Mouse (Mus musculus) heart, embryonic 15.5 days (tissue): Measurements from ENCODE around the gene H2al1i. TPM values are rescaled to one million over a fixed set of nuclear protein-coding genes. Genes with fewer than 3 reads are reported as not detected.
"Not testable (repeated sequence)": the region's sequence is repeated elsewhere in the genome, so short reads cannot be mapped to it uniquely, and the experiment has no call there.

Source experiments
- ATAC-seq: fragments of 200-750 bp; cut with Nextera tagmentation; replicated peaks from 2 replicates; pipeline ENCODE4 v1.8.0; 2017; ENCODE audit warnings: low read depth, moderate TSS enrichment; ENCODE audit not compliant: insufficient number of reproducible peaks, insufficient read depth, low FRiP score
- H3K27ac ChIP-seq: fragments of 300-500 bp; sonication (generic); 2 replicates; pipeline ENCODE4 v1.5.1; 2015; ENCODE audit warnings: mild to moderate bottlenecking, inconsistent platforms
- H3K27me3 ChIP-seq: fragments of 300-500 bp; sonication (generic); 2 replicates; pipeline ENCODE4 v1.6.1; 2015; ENCODE audit warnings: inconsistent platforms
- H3K36me3 ChIP-seq: fragments of 300-500 bp; sonication (generic); 2 replicates; pipeline ENCODE4 v1.6.1; 2015; ENCODE audit warnings: mild to moderate bottlenecking, inconsistent platforms
- H3K4me1 ChIP-seq: fragments of 300-500 bp; sonication (generic); replicated peaks from 2 replicates; pipeline ENCODE4 v1.6.1; 2015; ENCODE audit warnings: inconsistent platforms
- H3K4me2 ChIP-seq: fragments of 300-500 bp; sonication (generic); 2 replicates; pipeline ENCODE4 v1.6.1; 2015; ENCODE audit warnings: inconsistent platforms, mild to moderate bottlenecking, moderate library complexity
- H3K4me3 ChIP-seq: fragments of 300-500 bp; sonication (generic); 2 replicates; pipeline ENCODE4 v1.5.1; 2015; ENCODE audit warnings: mild to moderate bottlenecking, inconsistent platforms
- H3K9ac ChIP-seq: fragments of 300-500 bp; sonication (generic); 2 replicates; pipeline ENCODE4 v1.6.1; 2015; ENCODE audit warnings: mild to moderate bottlenecking, inconsistent platforms
- H3K9me3 ChIP-seq: fragments of 300-500 bp; sonication (generic); replicated peaks from 2 replicates; pipeline ENCODE4 v1.6.1; 2016; ENCODE audit warnings: inconsistent platforms
- WGBS: fragments of 180-500 bp; shearing (Covaris S2); methylation state at CpG from one replicate; pipeline ENCODE4 v1.1.7; 2015; ENCODE audit warnings: mixed read lengths; 5-methylcytosine and 5-hydroxymethylcytosine counted together
- polyA plus RNA-seq: library from polyadenylated mRNA; unstranded; fragments of >200 nt; fragmentation: Nextera tagmentation; extraction: Ambion mirVana; gene quantifications from 2 replicates; pipeline ENCODE4 v1.2.1, GENCODE M21; 2015

Gene H2al1i
- not detected in 2 replicates for polyA plus RNA-seq

- H3K4me1 ChIP-seq, H3K27ac ChIP-seq, H3K36me3 ChIP-seq, H3K27me3 ChIP-seq, H3K4me3 ChIP-seq, H3K9me3 ChIP-seq, ATAC-seq, H3K9ac ChIP-seq, H3K4me2 ChIP-seq: not testable (repeated sequence)
- 82% methylated on average over 2 of the region's 5 CpGs for WGBS
Observed at GRCm38 (mm10) chrX:11324359-11324758, at the start of gene H2al1i. H2al1i (plus strand) TSS chrX:11324659.

- Histone ChIP-seq H3K27ac (no peak overlapping the region), H3K4me3 (no peak overlapping the region), H3K36me3 (no peaks in the 10 kb centered on the region), H3K4me1 (no peaks in the 10 kb centered on the region), H3K27me3 (peaks cover 5% of the 10 kb centered on the region), H3K4me2 (no peak overlapping the region), H3K9ac (no peak overlapping the region), H3K9me3 (no peaks in the 10 kb centered on the region)
- 68% methylated on average over 6 of the region's 6 CpGs for WGBS
- ATAC-seq: no peak
Observed at GRCm38 (mm10) chrX:11277083-11277482, 47.4 kb upstream of the H2al1i start.

GRCm38 (mm10) chrX:11280741-11281140 is 43.7 kb upstream of the H2al1i start:
- 45% methylated on average over 2 of the region's 2 CpGs for WGBS
- ATAC-seq: no peak
- no peaks in the 10 kb centered on the region; the same call in 1 of the 2 replicates for H3K27me3 ChIP-seq
- no peaks in the 10 kb centered on the region for H3K36me3 ChIP-seq
- H3K9ac ChIP-seq: no peak overlapping the region
- H3K9me3 ChIP-seq: no peaks in the 10 kb centered on the region
- no peak overlapping the region for H3K4me2 ChIP-seq
- H3K4me3 ChIP-seq: no peak overlapping the region
- no peaks in the 10 kb centered on the region for H3K4me1 ChIP-seq
- no peak overlapping the region for H3K27ac ChIP-seq

GRCm38 (mm10) chrX:11288306-11288882 is 36.1 kb upstream of the H2al1i start:
- peaks cover 3% of the 10 kb centered on the region; the same call in 1 of the 2 replicates for H3K4me1 ChIP-seq
- H3K36me3 ChIP-seq: no peaks in the 10 kb centered on the region
- peaks cover 5% of the 10 kb centered on the region; the same call in 1 of the 2 replicates for H3K27me3 ChIP-seq
- H3K4me2 ChIP-seq: no peak overlapping the region
- no peak overlapping the region for H3K27ac ChIP-seq
- H3K9me3 ChIP-seq: no peaks in the 10 kb centered on the region
- ATAC-seq: no peak
- H3K4me3 ChIP-seq: no peak overlapping the region
- WGBS: 44% methylated on average over 14 of the region's 14 CpGs
- H3K9ac ChIP-seq: no peak overlapping the region

- no peak for ATAC-seq
- no peak overlapping the region for H3K4me2 ChIP-seq
- no peak overlapping the region for H3K9ac ChIP-seq
- 62% methylated on average over 4 of the region's 4 CpGs for WGBS
- no peak overlapping the region for H3K27ac ChIP-seq
- no peaks in the 10 kb centered on the region for H3K36me3 ChIP-seq
- peaks cover 3% of the 10 kb centered on the region; the same call in 1 of the 2 replicates for H3K4me1 ChIP-seq
- H3K27me3 ChIP-seq: peaks cover 5% of the 10 kb centered on the region; the same call in 1 of the 2 replicates
- no peak overlapping the region for H3K4me3 ChIP-seq
- no peaks in the 10 kb centered on the region for H3K9me3 ChIP-seq
Observed at GRCm38 (mm10) chrX:11289244-11289643, 35.2 kb upstream of the H2al1i start.

- not testable (repeated sequence) for H3K27me3 ChIP-seq, H3K9me3 ChIP-seq, H3K4me2 ChIP-seq, H3K4me3 ChIP-seq, H3K9ac ChIP-seq, H3K36me3 ChIP-seq, H3K4me1 ChIP-seq, ATAC-seq, H3K27ac ChIP-seq
- WGBS: no CpG with 5 or more reads among the region's 3 CpGs
Observed at GRCm38 (mm10) chrX:11298957-11299356, 25.5 kb upstream of the H2al1i start, which contains the start of gene H2al1a. H2al1a (plus strand) TSS chrX:11299257.

- not testable (repeated sequence) for H3K36me3 ChIP-seq, H3K27me3 ChIP-seq, H3K9me3 ChIP-seq, H3K4me3 ChIP-seq, H3K9ac ChIP-seq, H3K27ac ChIP-seq, ATAC-seq, H3K4me2 ChIP-seq, H3K4me1 ChIP-seq
- 77% methylated on average over 1 of the region's 3 CpGs for WGBS
Observed at GRCm38 (mm10) chrX:11302132-11302531, 22.3 kb upstream of the H2al1i start, which contains the start of gene H2al1b. H2al1b (plus strand) TSS chrX:11302432.

- not testable (repeated sequence) for ATAC-seq
Observed at GRCm38 (mm10) chrX:11305355-11305754, 19.1 kb upstream of the H2al1i start, which contains the start of gene H2al1c. H2al1c (plus strand) TSS chrX:11305655.

GRCm38 (mm10) chrX:11308524-11308923 is 15.9 kb upstream of the H2al1i start, which contains the start of gene H2al1d:
H2al1d (plus strand) TSS chrX:11308824.
- not testable (repeated sequence) for H3K9me3 ChIP-seq, H3K27me3 ChIP-seq, H3K36me3 ChIP-seq, H3K9ac ChIP-seq, H3K27ac ChIP-seq, H3K4me3 ChIP-seq, H3K4me1 ChIP-seq, ATAC-seq, H3K4me2 ChIP-seq
- WGBS: no CpG with 5 or more reads among the region's 6 CpGs

More at GRCm38 (mm10) chrX:11305355-11305754, 19.1 kb upstream of the H2al1i start, which contains the start of gene H2al1c:
- not testable (repeated sequence) for H3K27ac ChIP-seq, H3K4me1 ChIP-seq, H3K4me2 ChIP-seq, H3K9me3 ChIP-seq, H3K27me3 ChIP-seq, H3K36me3 ChIP-seq, H3K4me3 ChIP-seq, H3K9ac ChIP-seq
- WGBS: 100% methylated on average over 1 of the region's 6 CpGs

- no CpG with 5 or more reads among the region's 3 CpGs for WGBS
- not testable (repeated sequence) for ATAC-seq, H3K4me1 ChIP-seq
Observed at GRCm38 (mm10) chrX:11311634-11312033, 12.8 kb upstream of the H2al1i start, which contains the start of gene H2al1e. H2al1e (plus strand) TSS chrX:11311934.

GRCm38 (mm10) chrX:11314858-11315257 is 9.6 kb upstream of the H2al1i start, which contains the start of gene H2al1f:
H2al1f (plus strand) TSS chrX:11315158.
- not testable (repeated sequence) for ATAC-seq, H3K4me1 ChIP-seq, H3K9me3 ChIP-seq, H3K4me3 ChIP-seq, H3K27ac ChIP-seq, H3K9ac ChIP-seq, H3K36me3 ChIP-seq, H3K4me2 ChIP-seq, H3K27me3 ChIP-seq
- no CpG with 5 or more reads among the region's 6 CpGs for WGBS

More at GRCm38 (mm10) chrX:11311634-11312033, 12.8 kb upstream of the H2al1i start, which contains the start of gene H2al1e:
- not testable (repeated sequence) for H3K9ac ChIP-seq, H3K4me3 ChIP-seq, H3K9me3 ChIP-seq, H3K36me3 ChIP-seq, H3K4me2 ChIP-seq, H3K27me3 ChIP-seq, H3K27ac ChIP-seq

GRCm38 (mm10) chrX:11317956-11318355 is 6.5 kb upstream of the H2al1i start, which contains the start of gene H2al1g:
H2al1g (plus strand) TSS chrX:11318256.
- not testable (repeated sequence) for H3K27ac ChIP-seq, H3K4me2 ChIP-seq, H3K4me1 ChIP-seq, H3K27me3 ChIP-seq, H3K36me3 ChIP-seq, ATAC-seq, H3K4me3 ChIP-seq, H3K9me3 ChIP-seq, H3K9ac ChIP-seq
- WGBS: no CpG with 5 or more reads among the region's 3 CpGs
